Mouse (Mus musculus) Patski (cell line): Measurements from ENCODE around the gene Ptn. TPM values are rescaled to one million over a fixed set of nuclear protein-coding genes. Genes with fewer than 3 reads are reported as not detected.

ENCODE experiments used
- ATAC-seq: fragments of 100-300 bp; one replicate; pipeline ENCODE4 v1.8.0; 2021
- CTCF ChIA-PET: fragments of 350-600 bp; sonication (Branson Sonifier 250); formaldehyde crosslinking; loops from one replicate; lab custom pipeline; 2022; ENCODE audit warnings: inconsistent platforms; lab: Charles Lee
- POLR2A ChIA-PET: fragments of 350-600 bp; sonication (Branson Sonifier 250); formaldehyde crosslinking; loops from one replicate; lab custom pipeline; 2022; ENCODE audit warnings: antibody characterized with exemption, inconsistent platforms; lab: Charles Lee
- DNase-seq: peaks from one replicate; pipeline ENCODE4 v3.0.0-alpha.2; 2011; ENCODE audit warnings: low read depth, low spot score
- H3K27me3 ChIP-seq: fragments of 371-371 bp; one replicate; pipeline ENCODE4 v1.5.1; 2021
- CTCF ChIP-seq: fragments of 100-300 bp; IDR thresholded peaks from one replicate; pipeline ENCODE4 v1.5.1; 2021
- in situ Hi-C: fragments of 300-500 bp; cut with MboI; formaldehyde crosslinking; loops from 3 replicates; pipeline ENCODE4 v1.11.1; 2018; ENCODE audit warnings: low pct_unique_long_range_greater_than_20kb, mixed read lengths
- polyA plus RNA-seq: library from polyadenylated mRNA; unstranded; gene quantifications from one replicate; pipeline ENCODE4 v1.2.3, GENCODE M21; 2021

Ptn gene
- polyA plus RNA-seq, 1 experiment from 2014 or later, result not detected

DNA sequence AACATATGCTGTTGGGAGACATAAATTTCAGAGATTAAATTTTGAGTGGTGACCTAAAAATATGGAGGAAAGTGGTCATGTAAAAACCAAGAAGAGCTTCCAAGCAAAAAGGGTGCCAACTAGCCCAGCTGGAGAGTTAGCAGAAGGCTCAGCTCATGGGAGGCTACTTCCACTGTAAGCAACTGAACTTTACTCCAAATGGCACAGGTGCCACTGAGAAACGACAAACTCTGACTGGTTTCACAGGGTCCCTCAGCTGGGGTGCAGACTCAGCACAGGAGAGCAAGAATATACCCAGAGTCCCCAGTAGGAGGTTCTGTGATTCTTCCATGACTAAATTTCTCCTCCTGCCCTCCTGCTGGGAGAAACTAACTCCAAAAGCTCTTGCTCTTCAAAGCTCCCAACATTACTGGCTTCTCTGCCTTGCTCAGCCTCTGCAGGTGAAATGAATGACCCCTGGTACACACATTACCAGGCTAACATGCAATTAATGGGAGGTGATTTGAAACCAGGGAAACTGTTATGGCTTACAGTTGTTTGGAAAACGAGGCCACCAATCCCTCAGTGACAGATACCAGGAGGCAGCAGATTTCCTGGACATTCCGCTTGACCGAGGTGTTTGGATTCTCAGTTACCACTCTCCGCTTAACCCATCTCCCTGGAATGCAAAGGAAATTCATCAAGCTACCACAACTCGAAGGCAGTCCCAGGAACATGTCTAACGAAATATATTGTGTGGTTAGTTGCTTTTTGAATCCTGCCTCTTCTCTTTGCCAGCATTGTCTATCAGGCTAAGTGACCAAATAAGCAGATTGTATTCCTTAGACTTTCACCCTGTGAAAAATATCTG is 2.9 kb upstream of the Ptn start:
- DNase-seq (no peak), ATAC-seq (no peak)
- H3K27me3 ChIP-seq, result peaks cover 6% of the 10 kb centered on the region
- ChIA-PET CTCF (interaction anchor here (1.0 kb wide), 1 partner anchor 25 kb away, joined by 3 read pairs; no protein-coding TSS in a partner anchor), POLR2A (no interaction called here)
- no peak for TF ChIP-seq CTCF
- in situ Hi-C loops, result no loop called here

DNA sequence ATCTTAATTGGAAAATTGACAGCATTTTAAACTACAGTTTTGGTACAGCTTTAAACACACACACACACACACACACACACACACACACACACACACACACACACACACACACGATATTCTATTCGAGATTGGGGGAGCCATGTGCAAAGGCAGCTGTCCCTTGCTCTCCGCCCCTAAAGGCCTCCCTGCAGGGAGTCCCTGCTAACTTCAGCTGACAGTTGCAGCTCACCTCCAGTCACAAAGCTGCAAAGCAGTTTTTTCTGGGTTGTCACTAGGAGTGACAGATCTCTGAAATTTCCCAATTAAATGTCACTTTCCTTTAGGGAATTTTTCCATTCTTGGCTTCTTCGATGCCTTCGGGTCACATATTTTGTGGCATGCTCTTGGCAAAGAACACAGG is 428 bp upstream of the Ptn start:
- peaks cover 1% of the 10 kb centered on the region for H3K27me3 ChIP-seq
- POLR2A ChIA-PET, result no interaction called here
- CTCF ChIA-PET, result no interaction called here
- in situ Hi-C loops, result no loop called here
- DNase-seq (no peak), ATAC-seq (no peak)
- TF ChIP-seq CTCF, result no peak

DNA sequence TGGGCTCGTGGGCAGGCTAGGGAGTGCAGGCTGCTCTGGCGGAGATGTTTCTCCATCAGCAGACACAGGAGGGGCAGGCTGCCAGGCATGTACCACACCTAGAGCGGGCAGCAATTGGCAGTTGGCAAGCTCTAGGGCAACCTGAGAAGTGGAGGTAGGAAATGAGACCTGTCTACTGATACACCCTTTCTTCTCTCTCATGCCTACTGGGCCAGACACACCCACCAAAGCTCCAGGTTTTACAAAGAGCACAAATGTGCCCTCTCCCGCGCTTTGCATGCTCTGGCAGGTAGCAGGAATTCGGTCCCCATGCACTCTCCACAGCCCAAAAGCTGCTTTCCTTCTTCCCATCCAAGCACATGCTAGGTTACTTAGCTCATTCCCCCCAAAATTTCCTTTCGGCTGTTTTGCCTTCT is 701 bp downstream of the Ptn start:
- in situ Hi-C loops, result no loop called here
- TF ChIP-seq CTCF, result no peak
- no peaks in the 10 kb centered on the region for H3K27me3 ChIP-seq
- ChIA-PET POLR2A (no interaction called here), CTCF (no interaction called here)
- ATAC-seq (no peak), DNase-seq (no peak)

DNA sequence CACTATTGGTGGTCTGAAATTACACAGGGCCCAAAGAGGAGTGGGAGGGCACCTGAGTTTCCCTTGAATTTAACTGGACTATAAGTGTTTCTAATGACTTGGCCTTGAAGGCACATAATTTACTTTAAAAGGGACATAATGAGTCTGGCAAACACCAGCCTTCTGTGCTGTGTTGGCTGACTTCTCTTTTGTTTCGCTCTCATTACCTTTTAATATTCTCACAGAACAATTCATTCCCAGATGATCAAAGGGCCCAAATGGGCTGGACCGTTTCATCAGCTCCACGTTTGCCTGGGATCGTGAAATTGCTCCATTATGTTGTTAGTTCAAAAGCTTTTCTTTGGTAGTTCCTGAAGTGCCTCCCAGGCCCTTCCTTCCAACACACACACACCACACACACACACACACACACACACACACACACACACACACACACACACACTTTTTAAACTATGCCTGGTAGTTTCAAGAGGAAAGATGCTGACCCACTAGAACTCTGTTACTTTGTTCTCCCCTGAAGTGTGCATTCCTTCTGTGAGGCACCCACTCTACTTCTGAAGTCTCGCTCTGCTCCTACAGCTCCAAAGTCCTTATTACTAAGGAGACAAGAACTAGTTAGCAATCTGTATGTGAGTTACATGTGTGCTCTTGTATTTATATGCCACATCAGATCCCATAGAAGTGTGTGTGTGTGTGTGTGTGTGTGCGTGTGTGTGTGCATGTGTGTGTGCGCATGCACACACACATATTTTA is 1.5 kb downstream of the Ptn start:
- H3K27me3 ChIP-seq, result no peaks in the 10 kb centered on the region
- POLR2A ChIA-PET, result no interaction called here
- CTCF ChIA-PET, result no interaction called here
- TF ChIP-seq CTCF, result no peak
- DNase-seq, result no peak
- in situ Hi-C loops, result no loop called here
- ATAC-seq, result no peak

DNA sequence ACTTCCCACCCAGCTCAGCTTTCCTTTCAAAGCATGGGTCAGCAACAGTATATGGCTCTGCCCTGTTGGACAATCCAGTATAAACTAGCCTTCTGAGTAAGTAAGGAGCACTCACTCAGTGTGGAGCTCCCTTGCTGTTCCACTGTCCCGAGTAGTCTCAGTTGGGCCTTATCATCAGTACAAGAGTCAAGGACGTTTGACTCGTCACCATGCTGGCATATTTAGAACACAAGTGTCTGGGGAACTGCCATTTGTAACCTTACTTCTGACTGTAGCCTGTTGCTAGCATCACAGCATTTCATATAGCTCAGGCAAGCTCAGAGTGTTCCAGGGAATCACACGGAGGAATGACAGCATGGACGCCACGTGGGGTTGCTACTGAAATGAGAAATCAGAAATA is 3.1 kb downstream of the Ptn start:
- H3K27me3 ChIP-seq, result no peaks in the 10 kb centered on the region
- in situ Hi-C loops, result no loop called here
- ChIA-PET CTCF (no interaction called here), POLR2A (interaction anchor here (0.5 kb wide), 1 partner anchor 27 kb away, joined by 3 read pairs; no protein-coding TSS in a partner anchor)
- TF ChIP-seq CTCF, result no peak
- DNase-seq, result no peak
- ATAC-seq, result no peak

DNA sequence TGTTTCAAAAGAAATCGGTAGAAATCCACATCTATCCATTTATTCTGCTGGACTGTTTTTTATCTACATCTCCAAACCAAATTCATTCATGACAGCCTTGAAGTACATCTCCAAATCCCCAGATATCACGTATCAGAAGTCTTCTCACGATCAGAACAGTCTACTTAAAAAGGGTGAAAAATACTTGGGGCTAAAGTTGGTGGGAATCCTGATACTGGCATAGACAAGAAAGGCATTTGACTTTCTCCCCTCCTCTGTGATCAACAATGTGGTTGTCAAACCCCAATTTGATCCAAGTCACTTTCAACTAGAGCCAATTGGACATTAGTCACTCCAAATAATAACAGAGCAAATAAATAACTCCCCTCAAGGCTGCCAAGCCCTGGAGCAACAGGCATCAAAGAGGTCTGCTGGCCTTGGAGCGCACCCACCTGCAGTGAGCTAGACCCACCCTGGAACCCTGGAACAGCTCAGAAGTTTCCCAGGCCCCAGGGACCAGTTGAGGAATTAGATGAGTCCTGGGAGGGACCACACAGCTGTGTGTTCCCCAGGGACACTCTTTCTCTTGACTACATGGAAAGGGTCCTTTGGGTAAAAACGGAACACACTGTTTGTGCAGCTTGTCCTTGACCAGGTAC is 9.6 kb downstream of the Ptn start:
- DNase-seq (no peak), ATAC-seq (no peak)
- ChIA-PET CTCF (interaction anchor here (1.2 kb wide), 1 partner anchor 51 kb away, joined by 3 read pairs; no protein-coding TSS in a partner anchor), POLR2A (no interaction called here)
- peaks cover 3% of the 10 kb centered on the region for H3K27me3 ChIP-seq
- TF ChIP-seq CTCF, result no peak
- in situ Hi-C loops, result no loop called here

DNA sequence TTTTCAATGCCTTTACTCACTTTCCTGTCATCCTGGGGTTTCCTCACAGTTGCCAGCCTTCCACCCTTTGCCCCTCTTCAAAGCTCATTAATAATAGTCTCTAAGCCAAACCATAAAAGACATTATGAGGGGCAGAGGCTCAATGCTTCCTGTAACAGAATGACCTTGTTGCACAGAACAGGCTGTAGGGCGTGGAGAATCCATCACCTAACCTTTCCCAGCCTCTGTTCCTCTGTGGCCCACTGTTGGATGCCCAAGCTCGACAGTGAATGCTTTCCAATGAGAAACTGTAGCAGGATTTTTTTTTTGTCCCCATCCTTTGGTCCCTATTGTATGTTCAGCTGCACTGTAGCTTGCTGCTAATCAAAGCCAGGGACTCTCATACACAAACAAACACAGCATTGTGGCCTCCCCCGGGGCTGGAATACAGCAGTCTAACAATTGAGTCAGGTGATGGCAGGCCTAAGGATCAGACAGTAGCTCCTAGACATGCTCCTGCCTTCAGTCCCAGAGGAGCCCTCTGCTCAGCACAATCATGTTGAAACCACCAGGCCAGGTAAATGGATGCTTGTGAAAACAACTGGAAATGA is 12.9 kb downstream of the Ptn start:
- no peak for TF ChIP-seq CTCF
- peaks cover 3% of the 10 kb centered on the region for H3K27me3 ChIP-seq
- ChIA-PET CTCF (interaction anchor here (1.1 kb wide), 1 partner anchor 11 kb away, joined by 3 read pairs; no protein-coding TSS in a partner anchor), POLR2A (no interaction called here)
- DNase-seq (no peak), ATAC-seq (no peak)
- in situ Hi-C loops, result no loop called here

DNA sequence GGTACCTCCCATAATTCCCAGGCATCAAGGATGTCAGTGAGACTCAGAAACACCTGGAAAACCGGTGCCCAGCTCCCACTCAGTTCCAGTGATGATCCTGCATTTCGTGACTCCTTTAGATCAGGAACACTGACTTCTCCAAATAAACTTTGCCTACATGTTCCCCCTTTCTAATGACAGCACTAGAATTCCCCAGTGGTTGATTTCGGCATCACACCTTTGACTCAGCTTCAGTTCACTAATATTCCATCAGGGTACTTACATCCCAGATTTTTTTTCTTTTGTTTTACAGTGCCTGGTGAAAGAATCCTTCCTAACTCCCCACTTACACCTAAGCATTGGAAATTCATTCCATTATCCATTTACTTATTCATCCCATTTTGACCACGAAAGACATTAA is 15.5 kb downstream of the Ptn start:
- ChIA-PET CTCF (no interaction called here), POLR2A (no interaction called here)
- DNase-seq (no peak), ATAC-seq (no peak)
- peaks cover 9% of the 10 kb centered on the region for H3K27me3 ChIP-seq
- in situ Hi-C loops, result no loop called here
- peak; percentile 8 for TF ChIP-seq CTCF

DNA sequence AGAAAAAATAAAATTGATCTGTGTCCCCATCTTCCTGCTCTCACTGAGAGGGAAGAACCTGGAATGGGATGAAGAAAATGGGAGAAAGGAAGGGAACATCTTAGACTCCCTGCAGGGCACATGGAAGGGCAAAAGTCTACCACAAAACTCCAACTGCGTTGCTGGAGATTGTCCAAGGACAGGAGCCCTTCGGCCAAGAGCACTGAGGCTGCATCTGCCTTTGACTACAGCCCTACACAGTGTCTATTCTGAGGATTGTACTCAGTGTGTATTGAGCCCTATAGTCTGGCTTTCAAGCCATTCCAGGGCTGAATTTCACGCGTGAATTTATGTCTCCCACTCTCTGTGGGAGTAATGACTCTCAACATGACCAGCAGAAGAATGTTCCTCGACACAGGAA is 16.2 kb downstream of the Ptn start:
- ATAC-seq (no peak), DNase-seq (no peak)
- H3K27me3 ChIP-seq, result peaks cover 12% of the 10 kb centered on the region
- ChIA-PET POLR2A (no interaction called here), CTCF (no interaction called here)
- in situ Hi-C loops, result no loop called here
- TF ChIP-seq CTCF, result no peak

DNA sequence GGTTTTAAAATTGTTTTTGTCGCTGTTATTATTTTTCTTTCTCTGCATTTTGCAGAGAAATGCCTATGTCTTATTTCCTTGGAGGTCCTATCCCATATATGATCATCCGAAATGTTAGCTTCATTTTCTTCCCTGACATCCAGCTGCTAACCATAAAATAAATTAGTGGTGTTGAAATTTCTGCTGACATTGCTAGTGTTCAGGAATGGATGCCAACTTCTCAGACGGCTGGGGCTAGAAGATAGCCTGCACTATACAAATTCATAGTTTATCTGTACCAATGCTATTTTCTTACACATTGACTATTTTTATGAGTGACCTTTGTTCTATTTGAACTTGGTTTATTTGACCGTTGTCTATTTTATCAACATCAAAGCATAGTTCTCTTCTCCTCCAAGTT is 20.8 kb downstream of the Ptn start:
- DNase-seq (no peak), ATAC-seq (no peak)
- peaks cover 15% of the 10 kb centered on the region for H3K27me3 ChIP-seq
- CTCF ChIA-PET, result no interaction called here
- in situ Hi-C loops, result no loop called here
- no peak for TF ChIP-seq CTCF
- POLR2A ChIA-PET, result no interaction called here
